Mouse (Mus musculus) embryo, embryonic 9.5 days (tissue): Measurements from ENCODE around the gene Ndufs2.
A peak's percentile ranks its signal among the peaks of the same experiment; 100 is the strongest.

Experiments used
- DNase-seq: peaks from one replicate; pipeline ENCODE4 v3.0.0-alpha.2; 2017; ENCODE audit errors: extremely low spot score

Ndufs2 gene

GRCm38 (mm10) chr1:171279012-171279705, 28.0 kb upstream of the Ndufs2 start:
- DNase-seq = no peak

GRCm38 (mm10) chr1:171278436-171278835, 27.2 kb upstream of the Ndufs2 start:
- DNase-seq = no peak

- no peak for DNase-seq
Measured at GRCm38 (mm10) chr1:171277736-171278135, 26.5 kb upstream of the Ndufs2 start.

- DNase-seq = no peak
Measured at GRCm38 (mm10) chr1:171276110-171276748, 25.0 kb upstream of the Ndufs2 start.

GRCm38 (mm10) chr1:171275144-171275734, 24.1 kb upstream of the Ndufs2 start:
- no peak for DNase-seq

GRCm38 (mm10) chr1:171274171-171274570, 23.0 kb upstream of the Ndufs2 start:
- DNase-seq = no peak

- DNase-seq = no peak
Measured at GRCm38 (mm10) chr1:171272086-171272485, 20.9 kb upstream of the Ndufs2 start.

- no peak for DNase-seq
Measured at GRCm38 (mm10) chr1:171271622-171272021, 20.4 kb upstream of the Ndufs2 start.

- DNase-seq = no peak
Measured at GRCm38 (mm10) chr1:171271196-171271595, 20.0 kb upstream of the Ndufs2 start.

GRCm38 (mm10) chr1:171270573-171270900, 19.3 kb upstream of the Ndufs2 start:
- DNase-seq = no peak

GRCm38 (mm10) chr1:171269848-171270572, 18.8 kb upstream of the Ndufs2 start, which contains the start of gene B4galt3:
TSS of gene B4galt3 (plus strand) at chr1:171270328.
- peak; percentile 96 for DNase-seq

- no peak for DNase-seq
Measured at GRCm38 (mm10) chr1:171268341-171268740, 17.2 kb upstream of the Ndufs2 start.

- DNase-seq = no peak
Measured at GRCm38 (mm10) chr1:171265971-171266744, 15.0 kb upstream of the Ndufs2 start.

- no peak for DNase-seq
Measured at GRCm38 (mm10) chr1:171263666-171264461, 12.7 kb upstream of the Ndufs2 start.

GRCm38 (mm10) chr1:171263185-171263611, 12.0 kb upstream of the Ndufs2 start:
- no peak for DNase-seq

GRCm38 (mm10) chr1:171262594-171263130, 11.5 kb upstream of the Ndufs2 start:
- no peak for DNase-seq

- DNase-seq = no peak
Measured at GRCm38 (mm10) chr1:171260316-171260715, 9.1 kb upstream of the Ndufs2 start.

GRCm38 (mm10) chr1:171258921-171259320, 7.7 kb upstream of the Ndufs2 start:
- no peak for DNase-seq

- no peak for DNase-seq
Measured at GRCm38 (mm10) chr1:171257781-171258180, 6.6 kb upstream of the Ndufs2 start.

GRCm38 (mm10) chr1:171256937-171257548, 5.9 kb upstream of the Ndufs2 start:
- DNase-seq = peak; percentile 55
